Mouse (Mus musculus): ENCODE data around the gene Asic2. TPM values are rescaled to one million over a fixed set of nuclear protein-coding genes. Genes with fewer than 3 reads are reported as not detected.

Asic2 gene
- polyA plus RNA-seq, 2 experiments: 0.01 to 0.04 TPM

GRCm38 (mm10) chr11:81535121-81535717 lies 433.0 kb downstream of the Asic2 start:
- no peaks in the 10 kb centered on the region for H3K27me3 ChIP-seq (ENCODE audit: control insufficient read depth, insufficient read depth, low read length)
- H3K4me1 ChIP-seq (replicated peaks; ENCODE audit: control insufficient read depth in 2 of 2, insufficient read depth in 2 of 2, low read length in 1 of 2): peaks cover 0 to 2% of the 10 kb centered on the region in 2 experiments; a peak in 1 of 4 replicates
- H3K9me3 ChIP-seq (ENCODE audit: control insufficient read depth, low read length): no peaks in the 10 kb centered on the region
- no peak overlapping the region for H3K9ac ChIP-seq (replicated peaks)
- peak in 2 of 3 experiments; percentile 3 to 6 for DNase-seq (ENCODE audit: low read depth in 3 of 3, low spot score in 3 of 3)
- peak; percentile 70 for ATAC-seq (ENCODE audit: insufficient read depth)
- no peak overlapping the region for H3K4me2 ChIP-seq (ENCODE audit: low read depth)
- TF ChIP-seq CTCF (IDR thresholded peaks at IDR 0.05; ENCODE audit: low read depth) (no peak), EP300 (IDR thresholded peaks at IDR 0.05; ENCODE audit: low read depth) (peak; percentile 40)
- WGBS (ENCODE audit: insufficient replicate concordance): 12% methylated on average over 4 of the region's 4 CpGs
- H3K4me3 ChIP-seq (ENCODE audit: insufficient read depth in 1 of 2, low read depth in 2 of 2, low read length in 2 of 2): no peak overlapping the region
- H3K27ac ChIP-seq: no peak overlapping the region
- H3K36me3 ChIP-seq (replicated peaks; ENCODE audit: control insufficient read depth, insufficient read depth, low read depth): no peaks in the 10 kb centered on the region

- no peak overlapping the region for H3K27ac ChIP-seq
- DNase-seq (ENCODE audit: low read depth in 3 of 3, low spot score in 3 of 3) (peak in 1 of 3 experiments; percentile 6), ATAC-seq (ENCODE audit: insufficient read depth) (no peak)
- H3K9me3 ChIP-seq (ENCODE audit: control insufficient read depth, low read length): no peaks in the 10 kb centered on the region
- H3K4me1 ChIP-seq (replicated peaks; ENCODE audit: control insufficient read depth in 2 of 2, insufficient read depth in 2 of 2, low read length in 1 of 2): peaks cover 0 to 2% of the 10 kb centered on the region in 2 experiments; a peak in 1 of 4 replicates
- no peak overlapping the region for H3K9ac ChIP-seq (replicated peaks)
- no peak for TF ChIP-seq EP300 (IDR thresholded peaks at IDR 0.05; ENCODE audit: low read depth)
- peak; percentile 71 for TF ChIP-seq CTCF (IDR thresholded peaks at IDR 0.05; ENCODE audit: low read depth)
- no peak overlapping the region for H3K4me3 ChIP-seq (ENCODE audit: insufficient read depth in 1 of 2, low read depth in 2 of 2, low read length in 2 of 2)
- H3K36me3 ChIP-seq (replicated peaks; ENCODE audit: control insufficient read depth, insufficient read depth, low read depth): no peaks in the 10 kb centered on the region
- 11% methylated on average over 5 of the region's 5 CpGs for WGBS (ENCODE audit: insufficient replicate concordance)
- H3K4me2 ChIP-seq (ENCODE audit: low read depth): no peak overlapping the region
- H3K27me3 ChIP-seq (ENCODE audit: control insufficient read depth, insufficient read depth, low read length): no peaks in the 10 kb centered on the region
Observed at GRCm38 (mm10) chr11:81534686-81535085, 433.6 kb downstream of the Asic2 start.

GRCm38 (mm10) chr11:81531906-81532305 lies 436.4 kb downstream of the Asic2 start:
- no peak overlapping the region for H3K4me3 ChIP-seq (ENCODE audit: insufficient read depth in 1 of 2, low read depth in 2 of 2, low read length in 2 of 2)
- WGBS (ENCODE audit: insufficient replicate concordance): 11% methylated on average over 6 of the region's 6 CpGs
- no peaks in the 10 kb centered on the region for H3K27me3 ChIP-seq (ENCODE audit: control insufficient read depth, insufficient read depth, low read length)
- H3K4me1 ChIP-seq (replicated peaks; ENCODE audit: control insufficient read depth in 2 of 2, insufficient read depth in 2 of 2, low read length in 1 of 2): peaks cover 0 to 2% of the 10 kb centered on the region in 2 experiments; a peak in 1 of 4 replicates
- H3K4me2 ChIP-seq (ENCODE audit: low read depth): no peak overlapping the region
- no peak overlapping the region for H3K9ac ChIP-seq (replicated peaks)
- no peak for DNase-seq (ENCODE audit: low read depth in 3 of 3, low spot score in 3 of 3)
- H3K36me3 ChIP-seq (replicated peaks; ENCODE audit: control insufficient read depth, insufficient read depth, low read depth): no peaks in the 10 kb centered on the region
- no peak for ATAC-seq (ENCODE audit: insufficient read depth)
- H3K9me3 ChIP-seq (ENCODE audit: control insufficient read depth, low read length): no peaks in the 10 kb centered on the region
- TF ChIP-seq CTCF (IDR thresholded peaks at IDR 0.05; ENCODE audit: low read depth) (no peak), EP300 (IDR thresholded peaks at IDR 0.05; ENCODE audit: low read depth) (no peak)
- H3K27ac ChIP-seq: no peak overlapping the region

GRCm38 (mm10) chr11:81522927-81523326 lies 445.3 kb downstream of the Asic2 start:
- Histone ChIP-seq H3K27me3 (ENCODE audit: control insufficient read depth, insufficient read depth, low read length) (no peaks in the 10 kb centered on the region), H3K4me1 (replicated peaks; ENCODE audit: control insufficient read depth in 2 of 2, insufficient read depth in 2 of 2, low read length in 1 of 2) (no peaks in the 10 kb centered on the region), H3K36me3 (replicated peaks; ENCODE audit: control insufficient read depth, insufficient read depth, low read depth) (no peaks in the 10 kb centered on the region), H3K9me3 (ENCODE audit: control insufficient read depth, low read length) (no peaks in the 10 kb centered on the region), H3K9ac (replicated peaks) (no peak overlapping the region), H3K4me2 (ENCODE audit: low read depth) (no peak overlapping the region), H3K4me3 (ENCODE audit: insufficient read depth in 1 of 2, low read depth in 2 of 2, low read length in 2 of 2) (no peak overlapping the region), H3K27ac (no peak overlapping the region)
- DNase-seq (ENCODE audit: low read depth in 3 of 3, low spot score in 3 of 3) (no peak), ATAC-seq (ENCODE audit: insufficient read depth) (no peak)
- TF ChIP-seq CTCF (IDR thresholded peaks at IDR 0.05; ENCODE audit: low read depth) (no peak), EP300 (IDR thresholded peaks at IDR 0.05; ENCODE audit: low read depth) (no peak)
- WGBS (ENCODE audit: insufficient replicate concordance): 45% methylated on average over 1 of the region's 1 CpGs

GRCm38 (mm10) chr11:81521881-81522280 lies 446.4 kb downstream of the Asic2 start:
- no peak for DNase-seq (ENCODE audit: low read depth in 3 of 3, low spot score in 3 of 3)
- Histone ChIP-seq H3K4me3 (ENCODE audit: insufficient read depth in 1 of 2, low read depth in 2 of 2, low read length in 2 of 2) (no peak overlapping the region), H3K4me1 (replicated peaks; ENCODE audit: control insufficient read depth in 2 of 2, insufficient read depth in 2 of 2, low read length in 1 of 2) (no peaks in the 10 kb centered on the region), H3K36me3 (replicated peaks; ENCODE audit: control insufficient read depth, insufficient read depth, low read depth) (no peaks in the 10 kb centered on the region), H3K9me3 (ENCODE audit: control insufficient read depth, low read length) (no peaks in the 10 kb centered on the region), H3K4me2 (ENCODE audit: low read depth) (no peak overlapping the region), H3K27ac (no peak overlapping the region), H3K27me3 (ENCODE audit: control insufficient read depth, insufficient read depth, low read length) (no peaks in the 10 kb centered on the region), H3K9ac (replicated peaks) (no peak overlapping the region)
- no peak for TF ChIP-seq CTCF (IDR thresholded peaks at IDR 0.05; ENCODE audit: low read depth)
- TF ChIP-seq EP300 (IDR thresholded peaks at IDR 0.05; ENCODE audit: low read depth): no peak
- 61% methylated on average over 4 of the region's 4 CpGs for WGBS (ENCODE audit: insufficient replicate concordance)
- no peak for ATAC-seq (ENCODE audit: insufficient read depth)
